Mouse (Mus musculus) E14TG2a.4 (cell line): Measurements from ENCODE around the gene Bpifa6.

Experiments used
- CTCF ChIP-seq: conservative IDR thresholded peaks from 2 replicates; pipeline ENCODE4 v1.5.1; 2014; ENCODE audit warnings: low read length
- POU5F1 ChIP-seq: IDR thresholded peaks from 2 replicates; pipeline ENCODE4 v1.6.1; 2014; ENCODE audit warnings: low read length, borderline replicate concordance

DNA sequence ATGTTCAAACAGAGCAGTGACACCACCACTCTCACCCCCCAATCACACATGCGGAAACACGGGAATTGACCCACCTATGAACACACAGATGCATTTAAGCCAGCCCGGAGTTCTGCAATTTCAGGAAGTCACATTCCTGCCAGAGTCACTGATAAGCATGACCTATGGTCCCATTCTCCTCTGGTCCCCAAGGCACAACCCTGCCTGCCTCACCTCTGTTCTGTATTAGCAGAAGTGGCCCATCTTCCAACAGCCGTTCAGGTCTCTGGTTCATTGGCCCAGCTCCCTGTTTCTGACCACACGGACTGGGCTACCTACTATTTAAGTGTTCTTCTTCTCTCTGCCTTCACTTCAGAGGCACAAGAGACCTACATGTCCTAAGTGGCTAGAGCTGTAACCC lies at the start of gene Bpifa6:
- no peak for TF ChIP-seq CTCF
- TF ChIP-seq POU5F1, result no peak
